Mouse (Mus musculus): ENCODE measurements around the gene Fibp. TPM values are rescaled to one million over a fixed set of nuclear protein-coding genes. Genes with fewer than 3 reads are reported as not detected.

Gene Fibp
- 100 to 1,000 TPM in 1 of 2 experiments, 10 to 100 TPM in 1; 86.2 to 159 TPM for polyA plus RNA-seq (2017; shearing (Covaris generic))

DNA sequence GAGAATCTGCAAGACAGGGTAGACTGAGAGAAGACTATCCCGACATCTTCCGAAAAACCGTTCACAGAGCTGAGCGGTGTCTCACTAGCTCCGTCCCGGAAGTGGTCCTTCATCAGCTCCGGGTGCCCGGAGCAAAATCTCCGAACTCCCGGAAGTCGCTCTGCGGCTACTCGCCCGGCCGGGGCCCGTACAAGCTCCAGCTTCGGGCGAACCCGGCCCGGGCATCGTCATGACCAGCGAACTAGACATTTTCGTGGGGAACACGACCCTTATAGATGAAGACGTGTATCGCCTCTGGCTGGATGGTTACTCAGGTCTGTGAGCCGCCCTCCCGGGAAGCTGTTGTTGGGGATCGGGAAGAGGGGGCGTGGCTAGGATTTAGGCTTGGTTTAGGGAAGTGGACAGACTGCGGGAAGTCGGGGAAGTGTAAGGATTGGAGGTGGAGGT lies at the start of gene Fibp:
Gene Fibp, plus strand, starts transcription at position 151 of the 447 bp plus-strand sequence.
- peak; percentile 68 for ATAC-seq

DNA sequence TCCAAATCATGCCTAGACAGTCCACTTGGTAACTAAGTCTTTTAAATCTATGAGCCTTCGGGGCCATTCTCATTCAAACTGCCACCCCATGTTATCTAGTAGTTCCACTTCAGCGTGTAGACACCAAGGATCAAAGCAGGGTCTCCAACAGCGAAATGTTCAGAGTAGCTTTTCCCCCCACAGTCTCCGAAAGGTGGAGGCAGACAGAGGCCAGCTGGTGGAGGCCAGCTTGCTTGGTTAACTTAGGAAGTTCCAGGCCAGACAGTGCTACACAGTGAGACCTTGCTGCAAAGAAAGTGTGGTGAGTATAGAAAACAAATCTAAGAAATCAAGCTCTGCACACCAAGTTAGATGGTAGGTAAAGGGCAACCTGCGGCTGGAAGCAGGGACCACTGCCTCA lies 49.8 kb upstream of the Fibp start:
- ATAC-seq = no peak

DNA sequence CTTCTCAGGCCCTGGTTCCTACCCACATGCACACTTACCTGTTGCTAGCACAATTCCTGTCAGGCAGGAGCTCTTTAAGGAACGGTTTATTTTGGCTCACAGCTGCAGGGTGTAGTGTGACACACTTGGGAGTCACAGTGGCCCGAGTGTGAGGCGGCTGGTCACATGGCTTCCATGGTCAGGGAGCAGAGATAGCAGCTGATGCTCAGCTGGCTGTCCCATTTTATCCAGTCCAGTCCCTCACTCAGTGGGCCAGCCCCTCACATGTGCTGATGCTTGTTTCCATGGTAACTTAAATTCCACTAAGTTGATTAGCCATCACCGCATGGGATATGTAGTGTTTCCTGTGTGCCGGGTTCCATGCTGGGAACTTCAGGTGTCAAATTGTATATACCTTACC lies 48.5 kb upstream of the Fibp start:
- no peak for ATAC-seq

DNA sequence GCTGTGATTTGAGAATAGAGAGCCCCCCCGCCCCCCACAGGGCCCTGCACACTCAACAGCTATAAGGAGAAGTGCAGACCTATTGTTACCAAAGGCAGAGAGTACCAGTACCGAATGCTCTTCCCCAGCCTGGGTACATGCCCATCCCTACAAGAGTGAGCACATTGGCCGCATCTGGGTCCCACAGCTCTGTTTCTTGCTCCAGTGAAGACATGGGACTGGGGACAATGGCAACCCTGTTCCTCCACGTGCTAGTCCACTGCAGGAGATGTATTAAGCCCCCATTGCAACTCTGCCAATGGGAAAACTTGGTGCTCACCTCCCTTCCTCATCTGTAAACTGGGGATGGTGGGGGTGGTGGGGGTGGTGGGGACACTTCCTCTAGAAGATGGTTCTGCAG lies 46.6 kb upstream of the Fibp start:
- ATAC-seq = no peak

DNA sequence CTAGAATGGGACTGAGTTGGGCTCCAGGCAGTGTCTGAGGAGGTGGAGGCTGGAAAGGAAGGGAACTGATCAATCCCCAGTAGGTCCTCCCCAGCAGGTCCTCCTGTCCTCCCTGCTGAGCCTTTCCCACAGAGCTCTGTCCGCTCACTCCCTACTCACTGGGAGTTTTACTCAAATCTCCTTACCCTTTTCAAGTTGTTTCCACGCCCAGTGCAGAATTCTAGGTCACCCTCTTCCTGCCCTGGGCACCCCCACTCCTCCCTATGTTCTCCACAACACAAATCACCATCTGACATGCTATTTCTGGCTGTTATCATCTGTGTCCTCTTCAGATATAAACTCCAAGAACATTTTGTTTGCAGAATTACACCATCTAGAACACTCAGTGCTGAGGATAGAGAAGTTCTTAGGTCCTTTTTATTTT lies 45.9 kb upstream of the Fibp start:
- ATAC-seq = no peak

DNA sequence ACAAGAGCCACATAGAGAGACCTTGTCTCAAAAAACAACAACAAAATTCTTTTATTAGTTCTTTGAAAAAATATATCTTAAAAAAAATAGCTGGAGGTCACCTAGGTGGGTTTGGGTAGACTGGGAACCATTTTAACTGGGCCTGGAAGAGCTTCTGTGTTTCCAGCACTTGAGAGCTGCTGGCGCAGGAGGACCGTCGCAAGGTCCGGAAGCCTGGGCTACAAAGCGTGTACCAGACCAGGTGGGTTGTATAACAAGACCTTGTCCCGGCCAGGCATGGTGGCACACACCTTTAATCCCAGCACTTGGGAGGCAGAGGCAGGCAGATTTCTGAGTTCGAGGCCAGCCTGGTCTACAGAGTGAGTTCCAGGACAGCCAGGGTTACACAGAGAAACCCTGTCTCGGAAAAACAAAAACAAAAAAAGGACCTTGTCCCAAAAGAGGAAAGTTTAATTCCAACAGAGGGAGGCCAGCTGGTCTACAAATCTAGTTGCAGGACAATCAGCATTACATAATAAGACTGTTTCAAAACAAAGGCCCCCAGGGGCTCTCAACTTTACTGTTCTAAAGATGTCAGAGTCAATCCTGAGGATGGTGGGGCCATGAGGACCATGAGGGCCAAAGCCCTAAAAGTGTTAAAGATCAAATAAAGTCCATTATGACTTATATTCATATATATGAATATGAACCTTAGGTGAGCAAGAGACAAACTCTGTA lies 41.5 kb upstream of the Fibp start:
- no peak for ATAC-seq

DNA sequence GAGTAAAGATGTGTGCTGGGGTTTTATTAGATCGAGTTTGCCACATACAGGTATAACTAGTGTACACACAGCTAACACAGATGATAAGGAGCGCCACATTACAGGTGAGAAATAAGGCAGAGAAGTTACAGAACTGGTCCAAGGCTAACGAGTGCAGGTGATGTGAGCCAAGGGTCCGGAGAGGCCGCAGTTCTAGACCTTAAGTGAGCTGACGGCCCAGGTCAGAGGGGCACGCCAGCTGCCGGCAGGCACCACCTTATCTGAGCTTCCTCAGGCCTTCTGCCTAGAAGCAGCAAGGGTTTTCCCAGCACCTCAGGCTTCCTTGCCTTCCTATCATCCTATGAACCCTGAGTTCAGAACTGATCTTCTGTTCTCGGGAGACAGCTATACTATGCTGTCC lies 40.8 kb upstream of the Fibp start:
- no peak for ATAC-seq

DNA sequence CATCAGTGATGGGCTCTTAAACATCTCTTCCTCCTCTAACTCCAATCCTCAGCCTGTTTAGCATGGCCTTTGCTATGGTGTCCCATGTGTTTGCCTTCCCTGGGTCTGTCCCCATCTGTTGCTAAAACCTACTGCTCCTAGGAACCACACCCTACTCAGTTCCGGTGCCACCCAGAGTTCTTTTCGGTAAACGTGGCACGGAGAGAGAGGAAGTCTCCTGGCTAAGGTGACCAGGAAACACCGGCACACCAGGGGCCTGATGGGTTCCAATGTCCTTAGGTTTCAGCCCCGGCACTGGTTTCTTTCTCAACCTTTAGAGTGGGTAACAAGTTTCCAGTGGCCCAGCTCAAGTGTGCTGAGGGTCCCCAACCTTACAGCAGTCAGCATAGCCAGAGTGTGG lies 39.8 kb upstream of the Fibp start:
- no peak for ATAC-seq

DNA sequence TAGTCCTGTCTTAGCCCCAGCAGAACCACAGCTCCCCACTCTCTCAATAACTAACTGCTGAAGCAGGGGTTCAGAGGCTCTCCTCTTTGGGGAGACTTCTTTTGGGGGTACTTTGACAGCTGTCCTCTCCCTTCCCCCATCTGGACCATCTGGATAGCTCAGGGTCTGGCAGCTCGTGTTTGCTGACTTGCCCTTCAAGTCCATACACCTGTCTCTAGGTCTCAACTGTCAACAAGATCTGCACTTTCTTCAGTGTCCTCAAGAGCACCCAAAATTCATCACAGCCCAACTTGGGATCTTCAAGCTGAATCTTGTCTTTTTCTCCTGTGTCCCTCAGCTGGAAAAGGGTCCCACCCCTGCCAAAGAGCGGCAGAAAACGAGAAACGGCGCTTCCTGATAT lies 38.6 kb upstream of the Fibp start:
- ATAC-seq = no peak

DNA sequence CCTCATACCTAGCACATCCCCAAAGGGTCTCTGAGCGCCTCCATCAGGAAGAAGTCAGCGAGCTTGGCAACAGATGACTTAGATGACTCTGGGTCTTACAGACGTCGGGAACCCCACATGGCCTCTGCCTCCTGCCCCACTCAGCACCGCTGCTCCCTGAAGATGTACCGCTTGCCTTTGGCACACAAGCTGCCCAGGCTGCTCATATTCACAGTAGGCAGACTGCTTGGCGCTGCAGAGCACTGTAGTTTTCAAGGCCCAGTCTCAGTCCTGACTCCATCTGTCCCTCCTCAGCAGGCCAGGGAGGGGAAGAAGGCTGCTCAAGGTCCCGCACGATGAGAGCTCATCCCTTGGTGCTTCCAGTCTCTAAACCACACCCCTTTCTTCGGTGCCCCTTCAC lies 38.1 kb upstream of the Fibp start:
- no peak for ATAC-seq

DNA sequence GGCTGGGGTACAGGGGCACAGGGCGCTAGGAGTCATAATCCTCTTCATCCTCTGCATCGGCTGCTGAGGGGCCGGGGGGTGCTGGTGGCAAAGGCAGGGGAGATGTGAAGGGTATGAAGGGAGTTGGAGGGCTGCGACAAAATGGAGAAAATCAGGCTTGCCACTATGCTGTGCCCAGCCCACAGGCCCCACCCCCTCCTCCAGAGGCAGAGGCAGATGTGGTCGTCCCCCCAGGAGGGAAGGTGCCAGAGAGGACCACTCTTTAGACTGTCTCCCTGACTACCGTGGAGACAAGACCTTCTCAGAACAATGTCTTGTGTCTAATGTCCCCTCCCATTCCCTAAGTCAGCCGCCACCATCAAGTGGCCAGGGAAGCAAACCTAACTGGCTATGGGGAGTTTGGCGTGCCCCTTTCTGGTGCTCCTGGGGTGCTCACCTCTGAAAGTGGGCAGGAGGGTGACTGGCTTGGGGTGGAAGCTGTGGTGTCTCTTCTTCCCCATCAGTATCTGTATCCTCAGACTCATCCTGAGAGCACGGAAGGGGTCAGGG lies 37.4 kb upstream of the Fibp start:
- ATAC-seq = no peak

DNA sequence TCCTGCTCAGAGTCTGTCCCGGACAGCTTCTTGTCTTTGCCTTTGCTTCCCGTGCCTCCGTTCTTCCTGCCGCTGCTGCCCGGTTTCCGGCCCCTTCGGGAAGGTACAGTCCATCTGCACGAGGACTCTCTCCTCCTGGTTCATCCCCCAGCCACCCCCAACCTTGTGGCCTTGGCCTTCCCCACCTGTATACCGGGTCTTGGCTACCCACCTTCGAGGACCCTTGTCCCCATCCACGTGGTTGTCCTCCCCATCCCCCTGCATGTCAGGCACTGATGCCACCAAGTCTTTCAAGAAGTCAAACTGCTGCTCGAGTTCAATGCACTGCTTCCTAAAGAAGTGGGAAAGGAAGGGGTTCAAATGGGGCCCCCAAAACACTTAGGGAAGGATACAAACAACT lies 36.9 kb upstream of the Fibp start:
- no peak for ATAC-seq

DNA sequence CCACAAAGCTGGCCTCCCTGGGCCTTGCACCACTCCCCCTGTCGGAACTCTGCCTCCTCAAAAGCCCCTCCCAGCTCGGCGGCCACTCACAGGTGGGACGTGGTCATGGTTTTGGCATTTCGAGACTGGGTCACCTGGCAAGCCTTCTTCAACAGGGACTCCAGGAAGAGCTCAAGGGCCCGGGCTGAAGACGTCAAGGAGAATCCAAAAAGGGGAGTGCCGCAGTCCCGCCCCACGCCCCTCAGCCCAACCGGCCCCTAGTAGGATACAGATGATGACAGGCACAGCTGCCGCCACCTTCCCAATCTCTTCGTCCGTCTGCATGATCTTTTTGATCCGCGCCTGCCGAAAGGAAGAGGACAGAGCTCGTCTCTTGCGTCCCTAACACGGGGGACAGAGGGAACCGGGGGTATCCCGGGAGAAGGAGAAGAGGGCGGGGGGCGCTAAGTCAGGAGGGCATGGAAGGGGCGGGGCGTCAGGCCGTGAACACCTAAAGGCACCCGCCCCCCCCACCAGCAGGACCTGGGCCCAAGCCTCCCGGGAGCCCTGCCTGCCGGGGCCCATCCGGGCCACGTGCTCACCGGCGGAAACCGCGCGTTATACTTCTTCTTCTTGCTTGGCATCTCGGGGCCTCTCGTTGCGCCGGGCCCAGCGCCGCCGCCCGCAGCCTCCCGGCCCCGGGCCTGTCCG lies 36.2 kb upstream of the Fibp start:
- peak; percentile 47 for ATAC-seq

DNA sequence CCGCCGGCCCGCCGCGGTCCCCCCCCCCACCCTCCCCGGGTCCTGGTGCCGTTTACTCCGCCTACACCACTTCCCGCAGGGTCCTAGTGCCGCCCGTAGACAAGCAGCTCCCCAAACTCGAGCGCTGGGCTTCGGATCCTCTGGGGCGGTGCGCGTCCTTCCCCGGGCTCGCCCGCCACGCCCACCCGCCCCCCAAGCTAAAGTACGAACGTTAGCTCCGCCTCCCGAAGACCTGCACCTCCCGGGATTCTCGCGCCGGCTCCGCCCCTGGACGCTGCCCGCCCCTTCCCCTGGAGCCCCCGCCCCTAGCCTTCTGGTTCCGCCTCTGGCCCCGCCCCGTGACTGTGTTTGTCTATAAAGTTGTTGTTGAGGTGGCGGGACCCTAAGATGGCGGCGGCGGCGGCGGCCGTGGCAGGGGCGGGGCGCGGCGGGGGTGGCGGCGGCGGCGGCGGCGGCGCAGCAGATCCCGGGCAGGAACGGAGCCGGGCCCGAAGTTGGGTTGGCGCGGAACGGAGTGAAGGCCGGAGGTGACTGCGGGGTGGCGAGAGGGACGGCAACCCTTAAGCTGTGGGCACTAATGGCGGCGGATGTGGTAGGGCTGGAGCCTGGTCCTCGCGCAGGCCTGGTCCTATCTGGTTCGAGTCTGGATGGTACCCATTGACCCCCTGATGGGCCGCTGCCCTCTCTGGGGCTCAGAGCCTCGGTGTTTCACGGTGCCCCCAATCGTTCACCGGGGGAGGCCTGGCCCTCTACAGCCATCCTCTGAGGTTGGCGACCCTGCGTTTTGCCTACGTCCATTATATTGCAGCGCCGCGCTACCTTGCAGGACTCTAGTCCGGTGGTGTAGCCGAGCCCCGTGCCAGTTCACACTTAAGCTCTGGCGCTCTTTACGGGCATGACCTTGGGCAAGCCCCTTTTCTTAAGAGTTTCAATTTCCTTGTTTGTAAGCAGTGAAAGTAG lies 35.4 kb upstream of the Fibp start, which contains the start of the genes Drap1 and AI837181:
Gene Drap1, minus strand, starts transcription at position 198 of the 960 bp plus-strand sequence.
Gene AI837181, plus strand, starts transcription at position 363 of the 960 bp plus-strand sequence.
- peak; percentile 72 for ATAC-seq

DNA sequence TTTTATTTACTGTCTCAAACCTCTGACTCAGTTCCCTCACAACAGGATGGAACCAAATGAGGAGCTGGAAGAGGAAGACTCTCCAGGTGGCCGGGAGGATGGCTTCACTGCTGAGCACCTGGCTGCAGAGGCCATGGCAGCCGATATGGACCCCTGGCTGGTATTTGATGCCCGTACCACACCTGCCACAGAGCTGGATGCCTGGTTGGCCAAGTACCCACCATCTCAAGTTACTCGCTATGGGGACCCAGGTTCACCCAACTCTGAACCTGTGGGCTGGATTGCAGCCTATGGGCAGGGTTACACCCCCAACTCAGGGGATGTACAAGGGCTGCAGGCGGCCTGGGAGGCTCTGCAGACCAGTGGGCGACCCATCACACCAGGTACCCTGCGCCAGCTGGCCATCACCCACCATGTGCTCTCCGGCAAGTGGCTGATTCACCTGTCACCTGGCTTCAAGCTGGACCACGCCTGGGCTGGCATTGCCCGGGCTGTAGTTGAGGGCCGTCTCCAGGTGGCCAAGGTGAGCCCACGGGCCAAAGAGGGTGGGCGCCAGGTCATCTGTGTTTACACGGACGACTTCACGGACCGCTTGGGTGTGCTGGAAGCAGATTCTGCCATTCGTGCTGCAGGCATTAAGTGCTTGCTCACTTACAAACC lies 34.4 kb upstream of the Fibp start:
- no peak for ATAC-seq

DNA sequence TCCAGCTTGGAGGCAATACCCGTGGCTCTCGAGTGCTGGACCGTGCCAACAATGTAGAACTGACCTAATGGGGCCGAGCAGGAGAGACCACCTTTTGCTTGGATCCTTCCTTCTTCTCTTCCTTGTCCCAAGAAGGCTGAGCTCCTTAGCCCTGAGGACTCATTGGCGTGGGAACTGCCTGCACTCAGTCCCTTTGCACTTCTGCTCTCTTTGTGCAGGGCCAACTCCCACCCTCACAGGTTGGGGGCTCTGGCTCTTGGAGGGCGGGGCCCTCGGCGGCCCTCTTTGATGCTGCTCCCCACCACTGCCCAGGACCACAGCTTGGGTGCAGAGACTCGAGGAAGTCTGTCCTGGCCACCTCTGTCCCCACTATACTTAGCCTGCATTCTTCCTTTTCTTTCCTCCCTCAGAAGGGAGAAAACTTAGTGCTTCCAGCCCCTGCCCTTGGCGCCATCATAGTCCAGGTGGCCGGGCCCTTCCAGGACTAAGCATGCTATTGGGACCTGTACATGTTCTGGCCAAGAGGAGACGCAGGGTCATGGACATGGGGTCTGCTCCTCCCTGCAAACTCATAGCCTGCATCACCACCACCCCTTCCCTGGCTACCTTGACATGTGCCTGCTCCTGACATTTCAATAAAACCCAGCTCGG lies 33.6 kb upstream of the Fibp start:
- ATAC-seq = no peak

DNA sequence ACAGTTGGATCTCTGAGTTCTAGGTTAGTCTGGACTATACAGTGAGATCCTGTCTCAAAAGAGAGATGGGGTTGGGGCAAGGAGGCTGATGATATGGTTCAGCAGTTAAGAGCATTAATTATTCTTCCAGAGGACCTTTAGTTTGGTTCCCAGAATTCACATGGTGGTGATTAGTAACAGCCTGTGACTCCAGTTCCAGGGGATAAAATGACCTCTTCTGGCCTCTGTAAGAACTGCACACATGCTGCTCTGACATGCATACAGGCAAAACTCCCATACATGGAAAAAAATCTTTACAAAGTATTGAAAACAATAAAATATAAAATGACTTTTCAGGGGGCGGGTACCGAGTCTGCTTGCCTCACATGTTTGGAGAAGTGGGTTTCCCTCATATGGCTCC lies 32.3 kb upstream of the Fibp start:
- no peak for ATAC-seq

DNA sequence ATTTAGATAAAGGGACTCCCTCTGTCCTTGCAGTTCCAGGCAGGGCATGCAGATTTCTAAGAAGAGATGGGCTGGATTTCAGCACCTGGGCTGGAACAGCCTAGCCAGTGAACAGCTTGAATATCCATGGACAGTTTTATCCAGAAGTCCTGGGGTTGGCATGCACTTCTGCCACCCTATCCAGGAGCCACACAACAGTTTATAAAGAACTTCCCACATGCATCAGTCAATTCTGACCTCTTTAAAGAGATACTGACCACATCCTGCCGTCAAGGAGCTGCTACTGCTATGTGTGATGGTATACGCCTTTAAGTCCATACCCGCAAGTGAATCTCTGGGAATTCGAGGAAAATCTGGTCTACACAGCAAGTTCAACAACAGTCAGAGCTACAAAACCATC lies 31.2 kb upstream of the Fibp start:
- no peak for ATAC-seq

DNA sequence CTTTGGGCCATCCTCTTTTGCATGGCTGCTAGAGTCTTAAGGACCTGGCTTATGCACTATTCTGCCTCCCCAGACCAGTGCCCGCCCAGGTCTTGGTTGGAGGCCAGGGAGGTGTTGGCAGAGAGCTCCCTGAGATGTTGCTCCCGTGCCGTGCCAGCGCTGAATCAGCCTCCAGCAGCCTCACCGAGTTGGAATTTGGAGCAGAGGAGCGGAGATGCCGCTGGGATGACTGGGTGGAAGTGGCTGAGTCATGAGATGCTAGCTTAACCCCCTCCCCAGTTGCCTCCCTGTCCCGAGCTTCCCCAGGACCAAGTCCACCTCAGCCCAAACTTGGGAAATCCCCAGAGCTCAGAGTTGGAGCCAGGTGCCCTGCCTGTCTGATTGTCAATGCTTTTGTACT lies 30.6 kb upstream of the Fibp start:
- ATAC-seq = no peak

DNA sequence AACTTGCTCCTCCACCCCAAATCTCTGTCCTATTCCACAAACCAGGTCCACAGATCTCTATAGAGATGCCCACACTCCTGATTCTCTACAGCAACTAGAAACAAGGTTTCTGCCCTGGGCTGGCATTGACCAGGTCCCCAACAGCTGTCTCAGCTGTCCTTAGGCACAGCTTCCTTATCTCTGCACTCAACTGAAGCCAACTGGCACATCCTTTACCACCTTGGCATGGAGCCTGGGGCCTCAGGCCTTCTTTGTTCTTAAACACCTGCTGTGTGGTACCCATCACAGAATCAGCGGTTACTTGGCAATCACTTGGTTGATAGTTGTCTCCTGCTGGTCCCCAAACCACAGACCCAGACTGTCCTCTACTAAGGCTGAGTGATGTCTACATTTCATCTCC lies 30.0 kb upstream of the Fibp start:
- no peak for ATAC-seq

DNA sequence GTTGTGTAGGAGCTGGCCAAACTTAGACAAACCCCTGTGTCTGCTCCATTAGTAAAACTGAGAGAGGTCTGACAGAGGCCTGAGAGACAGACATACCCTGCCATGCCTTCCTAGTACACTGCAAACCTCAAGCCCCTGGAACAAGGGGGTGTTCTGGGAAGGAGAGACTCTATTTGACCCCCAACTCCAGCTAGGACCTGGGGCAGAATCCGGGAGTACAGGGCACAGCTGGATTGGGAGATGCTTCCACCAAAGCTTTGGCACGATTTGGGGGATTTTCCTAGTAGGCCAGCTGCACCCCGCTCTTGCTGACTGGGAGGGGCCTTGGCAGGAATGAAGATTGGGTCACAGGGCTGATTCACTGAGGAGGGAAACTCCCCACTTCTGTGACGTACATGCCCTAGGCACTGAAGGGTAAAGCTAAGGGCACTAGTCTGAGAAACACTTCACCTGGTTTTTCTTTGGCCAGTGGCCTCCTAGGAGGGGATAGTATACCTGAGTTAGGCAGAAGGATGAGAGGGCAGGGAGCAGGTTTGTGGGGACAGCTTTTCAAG lies 28.4 kb upstream of the Fibp start:
- ATAC-seq = peak; percentile 63
